Mouse (Mus musculus): Measurements from ENCODE around the gene Abat. TPM values are rescaled to one million over a fixed set of nuclear protein-coding genes. Genes with fewer than 3 reads are reported as not detected.

The Abat gene
- polyA plus RNA-seq, 2 experiments, result 19.1 to 23.2 TPM

DNA sequence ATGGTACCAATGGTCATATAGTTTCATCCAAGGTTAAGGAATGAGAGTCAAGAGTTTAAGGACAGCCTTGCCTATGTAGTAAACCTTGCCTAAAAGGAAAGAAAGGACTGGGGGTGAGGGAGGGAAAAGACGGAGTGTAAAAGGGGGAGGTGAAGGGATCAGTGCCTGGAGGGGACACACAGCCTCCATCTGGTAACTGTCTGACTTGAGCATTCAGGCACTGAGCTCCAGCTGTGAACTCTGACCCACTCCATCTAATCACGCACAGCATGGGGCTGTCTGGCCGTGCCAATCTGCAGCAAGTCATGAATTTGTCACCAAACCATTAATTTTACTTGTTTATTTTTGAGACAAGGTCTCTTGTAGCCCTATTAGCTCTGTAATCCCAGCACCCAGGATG is 60.5 kb downstream of the Abat start:
- H3K27me3 ChIP-seq (ENCODE audit: control insufficient read depth, insufficient read depth, low read length), result no peaks in the 10 kb centered on the region
- ATAC-seq (ENCODE audit: low FRiP score, low read depth) (no peak), DNase-seq (ENCODE audit: low spot score) (no peak)
- H3K27ac ChIP-seq (replicated peaks; ENCODE audit: low read depth, low read length), result no peak overlapping the region
- H3K4me2 ChIP-seq (replicated peaks; ENCODE audit: low read depth, low read length, severe bottlenecking), result no peak overlapping the region
- H3K9ac ChIP-seq (ENCODE audit: low read depth, low read length, severe bottlenecking), result no peak overlapping the region
- no peak for TF ChIP-seq POLR2A (IDR thresholded peaks at IDR 0.05; ENCODE audit: borderline replicate concordance, extremely low read depth, insufficient read depth, insufficient read length)
- no peaks in the 10 kb centered on the region for H3K9me3 ChIP-seq (ENCODE audit: control insufficient read depth, low read length)
- H3K36me3 ChIP-seq (ENCODE audit: control insufficient read depth, insufficient read depth, low read length), result peaks cover 20% of the 10 kb centered on the region; the same call in 1 of the 2 replicates
- H3K4me3 ChIP-seq (replicated peaks; ENCODE audit: low read length), result no peak overlapping the region
- 20% methylated on average over 2 of the region's 3 CpGs for WGBS
- no peaks in the 10 kb centered on the region for H3K4me1 ChIP-seq (ENCODE audit: control insufficient read depth, insufficient read depth, low read length)

DNA sequence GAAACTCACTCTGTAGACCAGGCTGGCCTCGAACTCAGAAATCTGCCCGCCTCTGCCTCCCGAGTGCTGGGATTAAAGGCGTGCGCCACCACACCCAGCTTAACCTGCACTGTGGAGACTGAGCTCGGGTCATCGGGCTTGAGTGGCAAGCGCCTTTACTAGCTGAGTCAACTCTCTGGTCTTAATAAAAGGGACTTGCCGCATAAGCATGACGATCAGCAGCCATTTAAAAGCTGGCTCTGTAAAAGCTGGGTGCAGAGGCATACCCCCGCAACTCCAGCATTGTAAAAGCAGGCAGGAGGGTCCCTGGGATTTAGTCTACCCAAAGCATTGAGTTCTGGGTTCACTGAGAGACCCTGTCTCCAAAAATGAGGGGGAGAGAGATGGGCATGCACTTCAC is 61.1 kb downstream of the Abat start:
- Histone ChIP-seq H3K36me3 (ENCODE audit: control insufficient read depth, insufficient read depth, low read length) (peaks cover 20% of the 10 kb centered on the region; the same call in 1 of the 2 replicates), H3K9ac (ENCODE audit: low read depth, low read length, severe bottlenecking) (no peak overlapping the region), H3K4me1 (ENCODE audit: control insufficient read depth, insufficient read depth, low read length) (no peaks in the 10 kb centered on the region), H3K9me3 (ENCODE audit: control insufficient read depth, low read length) (no peaks in the 10 kb centered on the region), H3K4me2 (replicated peaks; ENCODE audit: low read depth, low read length, severe bottlenecking) (no peak overlapping the region), H3K4me3 (replicated peaks; ENCODE audit: low read length) (no peak overlapping the region), H3K27me3 (ENCODE audit: control insufficient read depth, insufficient read depth, low read length) (no peaks in the 10 kb centered on the region), H3K27ac (replicated peaks; ENCODE audit: low read depth, low read length) (no peak overlapping the region)
- TF ChIP-seq POLR2A (IDR thresholded peaks at IDR 0.05; ENCODE audit: borderline replicate concordance, extremely low read depth, insufficient read depth, insufficient read length), result no peak
- WGBS, result 89% methylated on average over 11 of the region's 11 CpGs
- DNase-seq (ENCODE audit: low spot score) (no peak), ATAC-seq (ENCODE audit: low FRiP score, low read depth) (no peak)

GRCm38 (mm10) chr16:8576111-8576510 is 62.9 kb downstream of the Abat start:
- H3K9me3 ChIP-seq (ENCODE audit: control insufficient read depth, low read length), result no peaks in the 10 kb centered on the region
- DNase-seq (ENCODE audit: low spot score) (no peak), ATAC-seq (ENCODE audit: low FRiP score, low read depth) (no peak)
- H3K4me1 ChIP-seq (ENCODE audit: control insufficient read depth, insufficient read depth, low read length), result no peaks in the 10 kb centered on the region
- TF ChIP-seq POLR2A (IDR thresholded peaks at IDR 0.05; ENCODE audit: borderline replicate concordance, extremely low read depth, insufficient read depth, insufficient read length), result no peak
- no peak overlapping the region for H3K4me3 ChIP-seq (replicated peaks; ENCODE audit: low read length)
- H3K4me2 ChIP-seq (replicated peaks; ENCODE audit: low read depth, low read length, severe bottlenecking), result no peak overlapping the region
- 70% methylated on average over 3 of the region's 3 CpGs for WGBS
- no peaks in the 10 kb centered on the region for H3K27me3 ChIP-seq (ENCODE audit: control insufficient read depth, insufficient read depth, low read length)
- H3K36me3 ChIP-seq (ENCODE audit: control insufficient read depth, insufficient read depth, low read length), result peaks cover 20% of the 10 kb centered on the region; the same call in 1 of the 2 replicates
- H3K9ac ChIP-seq (ENCODE audit: low read depth, low read length, severe bottlenecking), result no peak overlapping the region
- no peak overlapping the region for H3K27ac ChIP-seq (replicated peaks; ENCODE audit: low read depth, low read length)

- H3K27ac ChIP-seq (replicated peaks; ENCODE audit: low read depth, low read length), result no peak overlapping the region
- 68% methylated on average over 3 of the region's 3 CpGs for WGBS
- no peak overlapping the region for H3K4me2 ChIP-seq (replicated peaks; ENCODE audit: low read depth, low read length, severe bottlenecking)
- no peaks in the 10 kb centered on the region for H3K9me3 ChIP-seq (ENCODE audit: control insufficient read depth, low read length)
- no peak overlapping the region for H3K9ac ChIP-seq (ENCODE audit: low read depth, low read length, severe bottlenecking)
- no peaks in the 10 kb centered on the region for H3K27me3 ChIP-seq (ENCODE audit: control insufficient read depth, insufficient read depth, low read length)
- no peaks in the 10 kb centered on the region for H3K4me1 ChIP-seq (ENCODE audit: control insufficient read depth, insufficient read depth, low read length)
- H3K4me3 ChIP-seq (replicated peaks; ENCODE audit: low read length), result no peak overlapping the region
- ATAC-seq (ENCODE audit: low FRiP score, low read depth) (no peak), DNase-seq (ENCODE audit: low spot score) (no peak)
- TF ChIP-seq POLR2A (IDR thresholded peaks at IDR 0.05; ENCODE audit: borderline replicate concordance, extremely low read depth, insufficient read depth, insufficient read length), result no peak
- peaks cover 22% of the 10 kb centered on the region; the same call in 1 of the 2 replicates for H3K36me3 ChIP-seq (ENCODE audit: control insufficient read depth, insufficient read depth, low read length)
Measured at GRCm38 (mm10) chr16:8576901-8577300, 63.7 kb downstream of the Abat start.

DNA sequence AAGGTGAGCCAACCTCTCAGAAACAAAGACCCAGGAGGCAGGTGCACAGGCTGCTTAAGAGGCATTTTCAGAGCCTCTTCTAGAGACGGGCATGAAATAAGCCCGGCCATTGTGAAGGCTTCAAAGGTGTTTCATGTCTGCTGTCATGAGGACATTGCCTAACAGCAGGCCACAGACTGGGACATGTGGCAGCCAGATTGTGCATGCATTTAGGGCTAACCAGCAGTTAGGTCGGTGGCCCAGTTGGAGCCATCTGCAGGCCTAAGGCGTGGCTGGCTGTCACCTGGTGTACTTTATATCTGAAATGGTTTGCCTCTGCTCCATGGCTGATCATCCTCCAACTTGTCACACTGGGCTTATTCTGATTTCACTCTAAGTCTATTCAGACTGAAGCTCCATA is 65.1 kb downstream of the Abat start:
- Histone ChIP-seq H3K9ac (ENCODE audit: low read depth, low read length, severe bottlenecking) (no peak overlapping the region), H3K27ac (replicated peaks; ENCODE audit: low read depth, low read length) (no peak overlapping the region), H3K27me3 (ENCODE audit: control insufficient read depth, insufficient read depth, low read length) (no peaks in the 10 kb centered on the region), H3K4me2 (replicated peaks; ENCODE audit: low read depth, low read length, severe bottlenecking) (no peak overlapping the region), H3K4me3 (replicated peaks; ENCODE audit: low read length) (no peak overlapping the region), H3K9me3 (ENCODE audit: control insufficient read depth, low read length) (no peaks in the 10 kb centered on the region), H3K36me3 (ENCODE audit: control insufficient read depth, insufficient read depth, low read length) (peaks cover 32% of the 10 kb centered on the region), H3K4me1 (ENCODE audit: control insufficient read depth, insufficient read depth, low read length) (no peaks in the 10 kb centered on the region)
- TF ChIP-seq POLR2A (IDR thresholded peaks at IDR 0.05; ENCODE audit: borderline replicate concordance, extremely low read depth, insufficient read depth, insufficient read length), result no peak
- no peak for ATAC-seq (ENCODE audit: low FRiP score, low read depth)
- DNase-seq (ENCODE audit: low spot score), result no peak
- WGBS, result 39% methylated on average over 4 of the region's 4 CpGs

GRCm38 (mm10) chr16:8579546-8579945 is 66.3 kb downstream of the Abat start:
- Histone ChIP-seq H3K9me3 (ENCODE audit: control insufficient read depth, low read length) (no peaks in the 10 kb centered on the region), H3K9ac (ENCODE audit: low read depth, low read length, severe bottlenecking) (no peak overlapping the region), H3K27ac (replicated peaks; ENCODE audit: low read depth, low read length) (no peak overlapping the region), H3K4me1 (ENCODE audit: control insufficient read depth, insufficient read depth, low read length) (no peaks in the 10 kb centered on the region), H3K36me3 (ENCODE audit: control insufficient read depth, insufficient read depth, low read length) (peaks cover 30% of the 10 kb centered on the region), H3K4me2 (replicated peaks; ENCODE audit: low read depth, low read length, severe bottlenecking) (no peak overlapping the region), H3K4me3 (replicated peaks; ENCODE audit: low read length) (no peak overlapping the region), H3K27me3 (ENCODE audit: control insufficient read depth, insufficient read depth, low read length) (no peaks in the 10 kb centered on the region)
- WGBS, result 72% methylated on average over 5 of the region's 5 CpGs
- no peak for TF ChIP-seq POLR2A (IDR thresholded peaks at IDR 0.05; ENCODE audit: borderline replicate concordance, extremely low read depth, insufficient read depth, insufficient read length)
- ATAC-seq (ENCODE audit: low FRiP score, low read depth) (no peak), DNase-seq (ENCODE audit: low spot score) (no peak)

Data from limb, embryonic 14.5 days (tissue).